Mouse (Mus musculus) bone marrow macrophage, adult 2 months (primary cell): ENCODE data around the gene Gid4. TPM values are rescaled to one million over a fixed set of nuclear protein-coding genes. Genes with fewer than 3 reads are reported as not detected.
"Not testable (repeated sequence)": the region's sequence is repeated elsewhere in the genome, so short reads cannot be mapped to it uniquely, and the experiment has no call there.

Experiments
- H3K27ac ChIP-seq: 2 replicates; pipeline ENCODE4 v1.5.1; 2012; ENCODE audit warnings: low read depth, low read length; ENCODE audit not compliant: insufficient read depth
- H3K4me1 ChIP-seq: 2 replicates; pipeline ENCODE4 v1.6.1; 2012; ENCODE audit warnings: low read length; ENCODE audit not compliant: control insufficient read depth, insufficient read depth
- H3K4me3 ChIP-seq: 2 replicates; pipeline ENCODE4 v1.5.1; 2012; ENCODE audit warnings: mild to moderate bottlenecking, low read length, moderate library complexity; ENCODE audit not compliant: insufficient read depth
- CTCF ChIP-seq: IDR thresholded peaks from 2 replicates; pipeline ENCODE4 v1.5.1; 2012; ENCODE audit warnings: low read depth, mild to moderate bottlenecking, low read length, moderate library complexity
- POLR2A ChIP-seq: IDR thresholded peaks from 2 replicates; pipeline ENCODE4 v1.6.1; 2012; ENCODE audit warnings: mild to moderate bottlenecking, low read depth, low read length, borderline replicate concordance
- polyA plus RNA-seq: library from polyadenylated mRNA; stranded (reverse); fragments of >200 nt; gene quantifications from 2 replicates; pipeline ENCODE4 v1.2.4, GENCODE M21; 2012; ENCODE audit not compliant: missing spikeins, insufficient read depth, insufficient read length

The Gid4 gene
- polyA plus RNA-seq, 1 experiment = 13.6 TPM

GRCm38 (mm10) chr11:60426417-60426816 lies 9.5 kb downstream of the Gid4 start:
- H3K4me3 ChIP-seq = no peak overlapping the region
- H3K27ac ChIP-seq = no peak overlapping the region
- no peaks in the 10 kb centered on the region for H3K4me1 ChIP-seq
- TF ChIP-seq POLR2A (no peak), CTCF (no peak)

- Histone ChIP-seq H3K4me3 (no peak overlapping the region), H3K27ac (no peak overlapping the region), H3K4me1 (no peaks in the 10 kb centered on the region)
- no peak for TF ChIP-seq CTCF
- no peak for TF ChIP-seq POLR2A
These were observed 10.7 kb downstream of the Gid4 start for GRCm38 (mm10) chr11:60427628-60428027.

- no peak overlapping the region for H3K4me3 ChIP-seq
- TF ChIP-seq CTCF (no peak), POLR2A (no peak)
- H3K27ac ChIP-seq = no peak overlapping the region
- H3K4me1 ChIP-seq = peaks cover 16% of the 10 kb centered on the region
These were observed 16.6 kb downstream of the Gid4 start for GRCm38 (mm10) chr11:60433501-60433900.

- H3K4me1 ChIP-seq = peaks cover 16% of the 10 kb centered on the region
These were observed 18.2 kb downstream of the Gid4 start for GRCm38 (mm10) chr11:60435133-60435532.

GRCm38 (mm10) chr11:60436618-60437017 lies 19.7 kb downstream of the Gid4 start:
- no peak overlapping the region for H3K27ac ChIP-seq
- H3K4me1 ChIP-seq = peaks cover 16% of the 10 kb centered on the region
- TF ChIP-seq CTCF (no peak), POLR2A (no peak)
- no peak overlapping the region for H3K4me3 ChIP-seq

More at GRCm38 (mm10) chr11:60435133-60435532, 18.2 kb downstream of the Gid4 start:
- no peak overlapping the region for H3K4me3 ChIP-seq
- no peak overlapping the region for H3K27ac ChIP-seq
- TF ChIP-seq CTCF = no peak
- no peak for TF ChIP-seq POLR2A

- H3K4me1 ChIP-seq = peaks cover 16% of the 10 kb centered on the region
- H3K27ac ChIP-seq, H3K4me3 ChIP-seq: not testable (repeated sequence)
These were observed 22.7 kb downstream of the Gid4 start for GRCm38 (mm10) chr11:60439621-60440020.

- no peak for TF ChIP-seq POLR2A
- no peak overlapping the region for H3K27ac ChIP-seq
- peaks cover 16% of the 10 kb centered on the region for H3K4me1 ChIP-seq
- H3K4me3 ChIP-seq = no peak overlapping the region
These were observed 23.2 kb downstream of the Gid4 start for GRCm38 (mm10) chr11:60440176-60440575.

- H3K4me3 ChIP-seq = no peak overlapping the region
- TF ChIP-seq POLR2A (no peak), CTCF (no peak)
- H3K27ac ChIP-seq = no peak overlapping the region
- H3K4me1 ChIP-seq = no peaks in the 10 kb centered on the region
These were observed 26.0 kb downstream of the Gid4 start for GRCm38 (mm10) chr11:60442896-60443295.

- no peak overlapping the region for H3K27ac ChIP-seq
- H3K4me3 ChIP-seq = no peak overlapping the region
- no peaks in the 10 kb centered on the region for H3K4me1 ChIP-seq
- no peak for TF ChIP-seq POLR2A
These were observed 27.1 kb downstream of the Gid4 start for GRCm38 (mm10) chr11:60444007-60444406.

- Histone ChIP-seq H3K27ac (peak within 1 kb of the TSS; percentile 50), H3K4me1 (peaks cover 5% of the 10 kb centered on the region; the same call in 1 of the 2 replicates), H3K4me3 (peak within 1 kb of the TSS; percentile 80)
- TF ChIP-seq POLR2A (no peak), CTCF (no peak)
These were observed 37.3 kb downstream of the Gid4 start, which contains the start of gene Drg2 for GRCm38 (mm10) chr11:60454080-60454744. Gene Drg2 (plus strand): TSS chr11:60454591.

GRCm38 (mm10) chr11:60454745-60455087 lies 37.8 kb downstream of the Gid4 start:
- peaks cover 5% of the 10 kb centered on the region; the same call in 1 of the 2 replicates for H3K4me1 ChIP-seq
- H3K27ac ChIP-seq = peak overlapping the region; percentile 50
- peak overlapping the region; percentile 80 for H3K4me3 ChIP-seq
- TF ChIP-seq POLR2A (no peak), CTCF (no peak)
